Mouse (Mus musculus): ENCODE measurements around the gene Napb. TPM values are rescaled to one million over a fixed set of nuclear protein-coding genes. Genes with fewer than 3 reads are reported as not detected.
"Not testable (repeated sequence)": the region's sequence is repeated elsewhere in the genome, so short reads cannot be mapped to it uniquely, and the experiment has no call there.

Napb gene
- 1 to 10 TPM; 4.3 to 6.2 TPM for total RNA-seq (2021)
- long read RNA-seq, experiment 1, partial matches to known transcripts, result 1 of 3 reads
- long read RNA-seq, experiment 1, other reads (novel, unspliced or antisense), result 2 of 3 reads
- long read RNA-seq, experiment 2, full-length matches to known transcripts, result 1 of 2 reads
- long read RNA-seq, experiment 2, partial matches to known transcripts, result 1 of 2 reads
- long read RNA-seq, experiment 2, other reads (novel, unspliced or antisense), result 0 of 2 reads

GRCm38 (mm10) chr2:148732327-148733000 lies at the start of gene Napb:
Gene Napb, minus strand, starts transcription at chr2:148732467.
- Histone ChIP-seq H3K27ac (peak within 1 kb of the TSS; percentile 98), H3K4me3 (peak within 1 kb of the TSS; percentile 85)
- TF ChIP-seq CTCF (IDR thresholded peaks at IDR 0.05), result no peak
- peak; percentile 96 for DNase-seq
- intact Hi-C loops (cut with DNase I), result loop anchor here (5.0 kb wide), 1 partner anchor 50 kb away; the partner anchor contains the start of gene Gzf1

- no peak within 1 kb of the TSS for H3K27ac ChIP-seq
- no peak for TF ChIP-seq CTCF (IDR thresholded peaks at IDR 0.05)
- intact Hi-C loops (cut with DNase I), result no loop called here
- no peak for DNase-seq
- no peak within 1 kb of the TSS for H3K4me3 ChIP-seq
These were observed 49.4 kb upstream of the Napb start, which contains the start of gene 8030411F24Rik for GRCm38 (mm10) chr2:148781709-148782108. Gene 8030411F24Rik, plus strand, starts transcription at chr2:148782009.

- intact Hi-C loops (cut with DNase I); DNase-seq; H3K4me3 ChIP-seq; H3K27ac ChIP-seq: not testable (repeated sequence)
These were observed 39.1 kb upstream of the Napb start, which contains the start of gene Cst11 for GRCm38 (mm10) chr2:148771397-148771796. Gene Cst11, minus strand, starts transcription at chr2:148771497.

GRCm38 (mm10) chr2:148763648-148764388 lies 31.6 kb upstream of the Napb start:
- Histone ChIP-seq H3K27ac (no peak overlapping the region), H3K4me3 (no peak overlapping the region)
- no peak for DNase-seq
- intact Hi-C loops (cut with DNase I), result no loop called here
- TF ChIP-seq CTCF (IDR thresholded peaks at IDR 0.05), result no peak

- peak overlapping the region; percentile 71 for H3K27ac ChIP-seq
- no peak for DNase-seq
- intact Hi-C loops (cut with DNase I), result loop anchor here (5.0 to 10.0 kb wide), 5 partner anchors 72 to 950 kb away; partner anchors contain the start of gene Gzf1
- TF ChIP-seq CTCF (IDR thresholded peaks at IDR 0.05), result no peak
- H3K4me3 ChIP-seq, result no peak overlapping the region
These were observed 22.1 kb upstream of the Napb start for GRCm38 (mm10) chr2:148754310-148754846.

GRCm38 (mm10) chr2:148751893-148752813 lies 19.9 kb upstream of the Napb start:
- peak; percentile 76 for TF ChIP-seq CTCF (IDR thresholded peaks at IDR 0.05)
- intact Hi-C loops (cut with DNase I), result loop anchor here (5.0 to 10.0 kb wide), 5 partner anchors 70 to 947 kb away; partner anchors contain the start of gene Gzf1
- DNase-seq, result peak; percentile 65
- Histone ChIP-seq H3K4me3 (peak overlapping the region; percentile 78), H3K27ac (peak overlapping the region; percentile 65)

GRCm38 (mm10) chr2:148750058-148750457 lies 17.8 kb upstream of the Napb start, which contains the start of gene Cstl1:
Gene Cstl1, plus strand, starts transcription at chr2:148750358.
- H3K4me3 ChIP-seq, result no peak within 1 kb of the TSS
- no peak within 1 kb of the TSS for H3K27ac ChIP-seq
- intact Hi-C loops (cut with DNase I), result loop anchor here (5.0 to 10.0 kb wide), 5 partner anchors 68 to 945 kb away; partner anchors contain the start of gene Gzf1
- TF ChIP-seq CTCF (IDR thresholded peaks at IDR 0.05), result no peak
- DNase-seq, result no peak

- Histone ChIP-seq H3K4me3 (no peak overlapping the region), H3K27ac (no peak overlapping the region)
- TF ChIP-seq CTCF (IDR thresholded peaks at IDR 0.05), result no peak
- no peak for DNase-seq
- intact Hi-C loops (cut with DNase I), result no loop called here
These were observed 11.7 kb upstream of the Napb start for GRCm38 (mm10) chr2:148743846-148744407.

- DNase-seq, result peak; percentile 75
- intact Hi-C loops (cut with DNase I), result no loop called here
- peak overlapping the region; percentile 68 for H3K27ac ChIP-seq
- no peak overlapping the region for H3K4me3 ChIP-seq
- no peak for TF ChIP-seq CTCF (IDR thresholded peaks at IDR 0.05)
These were observed 10.7 kb upstream of the Napb start for GRCm38 (mm10) chr2:148743001-148743400.

GRCm38 (mm10) chr2:148731614-148732326 lies 497 bp downstream of the Napb start:
- TF ChIP-seq CTCF (IDR thresholded peaks at IDR 0.05), result no peak
- intact Hi-C loops (cut with DNase I), result loop anchor here (5.0 kb wide), 1 partner anchor 49 kb away; the partner anchor contains the start of gene Gzf1

More at GRCm38 (mm10) chr2:148731614-148732326, 497 bp downstream of the Napb start:
- peak; percentile 80 for DNase-seq
- peak overlapping the region; percentile 98 for H3K27ac ChIP-seq
- H3K4me3 ChIP-seq, result peak overlapping the region; percentile 85
